16 mouse cellular contexts compared by ENCODE assay signal in genomic region chr10:44454111-44454510, GRCm38 (mm10).
"Had no signal": no experiment of that assay in that cellular context is flagged by ENCODE, and none has a peak within 500 bp of the region (broad histone marks: within the 10 kb centered on the region; RNA-seq: fewer than 3 reads in every experiment).

No protein-coding gene starts in this region.

- H3K9ac ChIP-seq: kidney, embryonic 15.5 days; liver, embryonic 15.5 days; midbrain, embryonic 15.5 days; neural tube, embryonic 12.5 days had no signal

- ATAC-seq: midbrain, embryonic 15.5 days had no signal

- H3K4me2 ChIP-seq: kidney, embryonic 15.5 days; liver, embryonic 11.5 days; liver, embryonic 15.5 days; midbrain, embryonic 11.5 days; midbrain, embryonic 15.5 days; neural tube, embryonic 12.5 days had no signal

- H3K9me3 ChIP-seq: kidney, embryonic 15.5 days; liver, embryonic 15.5 days; megakaryocyte, embryonic 14.5 days; midbrain, embryonic 15.5 days; neural tube, embryonic 12.5 days had no signal

- H3K36me3 ChIP-seq: kidney, embryonic 15.5 days; liver, embryonic 15.5 days; midbrain, embryonic 15.5 days; neural tube, embryonic 12.5 days had no signal

- H3K4me3 ChIP-seq: kidney, embryonic 15.5 days; liver, embryonic 15.5 days; megakaryocyte, embryonic 14.5 days; midbrain, embryonic 15.5 days; neural tube, embryonic 12.5 days had no signal

- DNase-seq: kidney, adult 18-20 months; kidney, postnatal 14 days; lung, adult 2 months; lung, postnatal 10 days; retina, postnatal 1 day; right cerebral cortex, postnatal 4 days; thymus, adult 18-20 months; thymus, postnatal 25 days had no signal

- H3K27ac ChIP-seq: kidney, embryonic 15.5 days; liver, embryonic 15.5 days; macrophage; midbrain, embryonic 15.5 days; neural tube, embryonic 12.5 days had no signal
